Mouse (Mus musculus) brain, embryonic 14.5 days (tissue): ENCODE measurements around the gene Acp5.

Experiments
- CTCF ChIP-seq: fragments of 200-500 bp; IDR thresholded peaks from 2 replicates; pipeline ENCODE4 v1.5.1; 2012; ENCODE audit warnings: inconsistent platforms, mild to moderate bottlenecking, moderate library complexity, borderline replicate concordance; ENCODE audit not compliant: insufficient read depth, insufficient read length; ENCODE audit errors: extremely low read depth
- POLR2A ChIP-seq: fragments of 200-500 bp; IDR thresholded peaks from 2 replicates; pipeline ENCODE4 v1.6.1; 2012; ENCODE audit warnings: mild to moderate bottlenecking, inconsistent platforms, borderline replicate concordance; ENCODE audit not compliant: poor library complexity, insufficient read depth, insufficient read length, severe bottlenecking; ENCODE audit errors: extremely low read depth

- no peak for TF ChIP-seq CTCF
- no peak for TF ChIP-seq POLR2A
These were observed 10.1 kb downstream of the Acp5 start for GRCm38 (mm10) chr9:22125246-22126027.
